Mouse (Mus musculus) midbrain, embryonic 12.5 days (tissue): ENCODE measurements around the gene Sertad1. TPM values are rescaled to one million over a fixed set of nuclear protein-coding genes. Genes with fewer than 3 reads are reported as not detected.
"Not testable (repeated sequence)": the region's sequence is repeated elsewhere in the genome, so short reads cannot be mapped to it uniquely, and the experiment has no call there.

ENCODE experiments used
- ATAC-seq: fragments of 200-750 bp; cut with Nextera tagmentation; 2 replicates; pipeline ENCODE4 v1.8.0; 2017; ENCODE audit warnings: low read depth, moderate TSS enrichment, moderate library complexity; ENCODE audit not compliant: low FRiP score
- H3K27ac ChIP-seq: fragments of 300-500 bp; sonication (generic); replicated peaks from 2 replicates; pipeline ENCODE4 v1.5.1; 2016; ENCODE audit warnings: mild to moderate bottlenecking
- H3K27me3 ChIP-seq: fragments of 300-500 bp; sonication (generic); 2 replicates; pipeline ENCODE4 v1.6.1; 2016; ENCODE audit warnings: mild to moderate bottlenecking
- H3K36me3 ChIP-seq: fragments of 300-500 bp; sonication (generic); 2 replicates; pipeline ENCODE4 v1.6.1; 2016
- H3K4me1 ChIP-seq: fragments of 300-500 bp; sonication (generic); 2 replicates; pipeline ENCODE4 v1.6.1; 2016
- H3K4me2 ChIP-seq: fragments of 300-500 bp; sonication (generic); replicated peaks from 2 replicates; pipeline ENCODE4 v1.6.1; 2016; ENCODE audit warnings: mild to moderate bottlenecking, moderate library complexity
- H3K4me3 ChIP-seq: fragments of 300-500 bp; sonication (generic); 2 replicates; pipeline ENCODE4 v1.5.1; 2016; ENCODE audit warnings: mild to moderate bottlenecking
- H3K9ac ChIP-seq: fragments of 300-500 bp; sonication (generic); replicated peaks from 2 replicates; pipeline ENCODE4 v1.6.1; 2016; ENCODE audit warnings: mild to moderate bottlenecking, moderate library complexity
- H3K9me3 ChIP-seq: fragments of 300-500 bp; sonication (generic); 2 replicates; pipeline ENCODE4 v1.6.1; 2016; ENCODE audit warnings: mild to moderate bottlenecking
- WGBS: fragments of 180-500 bp; shearing (Covaris S2); methylation state at CpG from one replicate; pipeline ENCODE4 v1.1.7; 2016; 5-methylcytosine and 5-hydroxymethylcytosine counted together
- polyA plus RNA-seq: library from polyadenylated mRNA; unstranded; fragments of >200 nt; fragmentation: Nextera tagmentation; extraction: Ambion mirVana; gene quantifications from 2 replicates; pipeline ENCODE4 v1.2.1, GENCODE M21; 2016

Sertad1 gene
- polyA plus RNA-seq, 1 experiment from 2014 or later = 14.4 TPM

DNA sequence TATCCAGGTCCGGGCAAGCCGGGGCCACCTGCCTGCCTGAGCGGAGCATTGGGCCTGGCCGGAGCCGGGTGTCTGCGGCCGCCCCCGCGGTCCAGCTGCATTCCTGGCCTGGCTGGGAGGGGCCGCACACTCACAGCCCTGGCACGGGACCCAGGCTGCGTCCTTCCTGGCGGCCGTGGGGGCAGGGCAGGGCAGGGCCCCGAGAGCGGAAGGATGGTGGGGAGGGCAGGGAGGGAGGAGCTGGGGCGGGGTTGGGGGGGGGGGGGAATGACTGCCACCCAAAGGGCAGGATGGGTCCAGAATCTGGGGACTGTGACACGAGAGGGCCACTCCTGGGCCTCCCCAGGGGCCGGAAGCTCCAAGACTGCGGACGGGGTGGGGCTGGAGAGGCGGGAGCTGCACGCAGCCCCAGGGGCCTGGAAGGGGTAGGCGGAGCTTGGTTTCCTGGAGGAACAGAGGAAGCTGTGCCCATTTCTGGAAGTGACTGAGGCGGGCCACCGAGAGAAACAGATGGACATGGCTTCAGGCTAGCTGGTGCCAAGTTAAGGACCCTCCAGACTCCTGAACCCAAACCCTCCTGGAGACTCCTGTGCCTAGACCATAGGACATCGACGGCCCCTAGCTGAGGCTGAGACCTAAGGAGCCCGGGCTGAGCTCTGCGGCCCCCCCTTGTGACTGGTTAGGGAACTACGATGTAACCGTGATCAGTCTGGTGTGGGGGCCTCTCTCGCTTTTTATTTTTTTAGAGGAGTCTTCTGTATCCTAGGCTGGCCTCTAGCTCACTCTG is 4.0 kb downstream of the Sertad1 start:
- Histone ChIP-seq H3K27me3 (peaks cover 14% of the 10 kb centered on the region), H3K4me3 (peak overlapping the region; percentile 39), H3K9me3 (no peaks in the 10 kb centered on the region), H3K4me2 (peak overlapping the region; percentile 58), H3K9ac (peak overlapping the region; percentile 61), H3K27ac (peak overlapping the region; percentile 46), H3K4me1 (peaks cover 19% of the 10 kb centered on the region), H3K36me3 (no peaks in the 10 kb centered on the region)
- ATAC-seq = peak; percentile 12; the same call in 1 of the 2 replicates
- 1% methylated on average over 33 of the region's 33 CpGs for WGBS

DNA sequence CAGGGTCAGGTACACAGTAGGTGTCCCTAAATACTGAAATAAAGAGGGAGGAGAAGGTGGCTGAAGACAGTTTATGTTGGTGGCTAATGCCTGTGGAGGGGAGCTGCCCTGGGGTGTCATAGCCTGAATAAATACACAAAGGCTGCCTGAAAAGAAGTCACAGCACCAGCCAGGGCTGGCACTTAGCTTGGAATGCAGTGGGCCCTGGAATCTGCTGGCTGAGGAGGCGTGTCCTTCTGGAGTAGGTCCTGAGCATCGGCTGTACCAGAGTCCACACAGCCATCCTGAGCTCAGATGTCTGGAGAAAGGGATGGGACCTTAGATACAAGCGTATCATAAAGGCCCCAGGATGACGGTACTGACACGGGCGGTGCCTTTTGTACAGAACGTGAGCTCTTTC is 5.1 kb downstream of the Sertad1 start:
- no peak overlapping the region for H3K27ac ChIP-seq
- H3K4me2 ChIP-seq = no peak overlapping the region
- no peak overlapping the region for H3K9ac ChIP-seq
- H3K9me3 ChIP-seq = no peaks in the 10 kb centered on the region
- 77% methylated on average over 7 of the region's 7 CpGs for WGBS
- H3K4me3 ChIP-seq = no peak overlapping the region
- peaks cover 14% of the 10 kb centered on the region for H3K27me3 ChIP-seq
- H3K4me1 ChIP-seq = peaks cover 19% of the 10 kb centered on the region
- ATAC-seq = no peak
- no peaks in the 10 kb centered on the region for H3K36me3 ChIP-seq

DNA sequence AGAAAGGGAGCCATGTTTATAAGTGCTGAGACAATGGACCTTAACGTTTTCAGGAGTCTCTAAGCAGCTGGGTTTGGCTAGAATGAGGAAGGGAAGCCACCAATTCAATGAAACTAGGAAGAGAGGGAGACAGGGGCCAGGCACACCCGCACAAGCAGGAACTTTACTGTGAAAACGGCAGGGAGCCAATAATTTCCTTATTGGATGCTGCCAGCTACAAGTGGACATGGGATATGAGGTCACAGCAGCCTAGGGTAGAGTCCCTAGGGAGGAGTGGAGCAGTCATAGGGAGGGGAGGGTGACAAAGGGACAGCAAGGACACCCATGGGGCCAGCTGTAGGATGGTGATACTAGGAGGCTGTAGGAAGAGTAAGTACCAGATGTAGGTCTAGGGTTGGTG is 6.3 kb downstream of the Sertad1 start:
- peaks cover 13% of the 10 kb centered on the region for H3K4me1 ChIP-seq
- peaks cover 14% of the 10 kb centered on the region for H3K27me3 ChIP-seq
- H3K9ac ChIP-seq = no peak overlapping the region
- WGBS = 83% methylated on average over 3 of the region's 3 CpGs
- ATAC-seq = no peak
- H3K9me3 ChIP-seq = no peaks in the 10 kb centered on the region
- no peak overlapping the region for H3K4me3 ChIP-seq
- no peaks in the 10 kb centered on the region for H3K36me3 ChIP-seq
- no peak overlapping the region for H3K4me2 ChIP-seq
- no peak overlapping the region for H3K27ac ChIP-seq

DNA sequence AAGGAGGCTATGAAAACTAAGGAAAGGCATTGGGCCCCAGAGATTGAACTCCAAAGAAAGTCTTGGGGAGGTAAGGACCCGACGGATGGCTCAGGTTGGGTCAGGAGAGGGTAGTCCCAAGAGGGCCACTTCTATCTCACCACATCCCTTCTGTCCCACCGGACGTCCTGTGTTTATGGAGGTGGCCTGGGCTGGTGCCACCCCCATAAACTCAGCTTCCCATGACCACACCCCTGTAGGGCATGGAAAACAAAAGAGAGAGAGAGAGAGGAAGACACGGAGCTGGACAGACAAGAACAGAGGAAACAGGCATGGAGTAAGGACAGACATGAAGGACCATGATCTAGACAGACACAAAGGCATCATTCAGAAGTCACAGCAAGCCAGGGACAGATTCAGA is 6.7 kb downstream of the Sertad1 start:
- peaks cover 14% of the 10 kb centered on the region for H3K27me3 ChIP-seq
- ATAC-seq = no peak
- WGBS = 85% methylated on average over 5 of the region's 5 CpGs
- no peak overlapping the region for H3K4me3 ChIP-seq
- no peaks in the 10 kb centered on the region for H3K36me3 ChIP-seq
- peaks cover 9% of the 10 kb centered on the region for H3K4me1 ChIP-seq
- H3K27ac ChIP-seq = no peak overlapping the region
- H3K4me2 ChIP-seq = no peak overlapping the region
- no peak overlapping the region for H3K9ac ChIP-seq
- no peaks in the 10 kb centered on the region for H3K9me3 ChIP-seq

DNA sequence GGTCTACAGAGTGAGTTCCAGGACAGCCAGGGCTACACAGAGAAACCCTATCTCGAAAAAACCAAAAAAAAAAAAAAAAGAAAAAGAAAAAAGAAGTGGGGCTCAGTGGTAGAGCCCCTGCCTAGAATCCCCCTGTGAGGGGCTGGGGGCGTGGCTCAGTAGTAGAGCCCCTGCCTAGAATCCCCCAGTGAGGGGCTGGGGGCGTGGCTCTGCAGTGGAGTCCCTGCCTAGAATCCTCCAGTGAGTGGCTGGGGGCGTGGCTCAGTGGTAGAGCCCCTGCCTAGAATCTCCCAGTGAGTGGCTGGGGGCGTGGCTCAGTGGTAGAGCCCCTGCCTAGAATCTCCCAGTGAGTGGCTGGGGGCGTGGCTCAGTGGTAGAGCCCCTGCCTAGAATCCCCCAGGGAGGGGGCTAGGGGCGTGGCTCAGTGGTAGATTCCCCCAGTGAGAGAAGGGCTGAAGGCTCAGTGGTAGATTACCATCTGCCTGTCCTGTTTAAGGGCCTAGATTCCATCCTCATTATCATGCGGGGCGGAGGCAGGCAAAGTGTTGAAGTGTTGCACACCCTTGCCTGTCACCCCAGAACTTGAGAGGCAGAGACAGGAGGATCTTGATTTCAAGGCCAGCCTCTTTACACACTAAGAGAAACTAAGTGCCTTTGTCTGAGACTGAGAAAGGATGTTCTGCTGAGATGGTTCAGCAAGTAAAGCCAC is 8.1 kb downstream of the Sertad1 start:
- not testable (repeated sequence) for H3K9ac ChIP-seq, H3K4me2 ChIP-seq, H3K9me3 ChIP-seq, H3K4me3 ChIP-seq, H3K4me1 ChIP-seq, H3K27ac ChIP-seq, ATAC-seq, H3K27me3 ChIP-seq, H3K36me3 ChIP-seq
- 91% methylated on average over 8 of the region's 9 CpGs for WGBS

DNA sequence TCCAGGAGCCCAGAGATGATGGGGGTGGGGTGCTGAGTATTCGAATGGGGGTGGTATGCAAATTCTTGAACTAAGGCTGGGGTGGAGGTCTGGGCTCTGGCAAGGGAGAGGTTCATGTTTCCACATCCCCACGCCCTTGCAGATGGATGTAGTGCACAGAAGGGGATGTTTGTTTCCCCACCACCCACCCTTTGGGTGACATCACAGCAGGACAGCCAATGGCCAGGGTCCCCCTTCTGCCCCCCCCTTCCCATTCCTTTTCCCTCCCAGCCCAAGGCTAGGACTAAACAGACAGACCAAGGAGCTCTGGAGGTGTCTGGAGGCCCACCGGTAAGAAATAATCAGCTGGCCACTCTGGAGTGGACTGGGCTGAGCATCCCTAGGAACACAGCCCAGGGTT is 12.3 kb downstream of the Sertad1 start, which contains the start of gene Prx:
Prx (plus strand) TSS at position 289 of the 400 bp plus-strand sequence.
- WGBS = 62% methylated on average over 3 of the region's 3 CpGs
- H3K9ac ChIP-seq = no peak within 1 kb of the TSS
- no peaks in the 10 kb centered on the region for H3K4me1 ChIP-seq
- no peaks in the 10 kb centered on the region for H3K27me3 ChIP-seq
- H3K36me3 ChIP-seq = no peaks in the 10 kb centered on the region
- H3K27ac ChIP-seq = no peak within 1 kb of the TSS
- no peaks in the 10 kb centered on the region for H3K9me3 ChIP-seq
- no peak for ATAC-seq
- no peak within 1 kb of the TSS for H3K4me2 ChIP-seq
- H3K4me3 ChIP-seq = no peak within 1 kb of the TSS

- WGBS = 73% methylated on average over 4 of the region's 4 CpGs
- Histone ChIP-seq H3K27ac (no peak overlapping the region), H3K9me3 (no peaks in the 10 kb centered on the region), H3K36me3 (no peaks in the 10 kb centered on the region), H3K9ac (no peak overlapping the region), H3K4me3 (no peak overlapping the region), H3K4me2 (no peak overlapping the region), H3K4me1 (peaks cover under 1% of the 10 kb centered on the region; the same call in 1 of the 2 replicates), H3K27me3 (no peaks in the 10 kb centered on the region)
- no peak for ATAC-seq
These were observed 14.9 kb downstream of the Sertad1 start for GRCm38 (mm10) chr7:27501620-27502019.

DNA sequence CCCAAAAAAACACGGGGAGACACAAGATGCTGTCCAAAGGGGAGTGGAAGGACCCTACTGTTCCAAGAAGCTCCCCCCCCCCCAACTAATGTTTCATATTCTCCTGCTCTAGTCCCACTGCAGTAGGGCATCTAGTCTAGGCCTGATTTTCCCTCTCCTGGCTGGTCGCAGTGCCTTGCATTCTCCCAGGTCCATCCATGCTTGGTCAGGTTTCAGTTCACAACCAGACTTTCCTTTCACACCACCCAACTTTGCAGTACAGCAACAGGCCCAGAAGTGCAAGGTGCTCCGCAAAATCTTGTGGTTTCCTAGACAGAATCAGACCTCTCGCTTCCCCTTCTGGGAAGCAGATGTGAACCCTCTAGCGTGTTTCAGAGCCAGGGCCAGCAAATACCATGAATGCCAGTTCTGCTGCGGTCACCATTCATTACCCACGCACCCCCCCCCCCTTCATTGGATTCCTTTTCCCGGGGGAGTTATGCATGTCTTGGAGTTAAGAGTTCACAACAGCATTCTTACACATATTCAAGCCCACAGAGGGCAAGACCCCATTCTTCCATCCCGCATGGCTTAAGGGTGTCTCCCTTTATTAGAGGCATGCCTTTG is 20.2 kb downstream of the Sertad1 start:
- H3K4me1 ChIP-seq = peaks cover 11% of the 10 kb centered on the region
- H3K4me3 ChIP-seq = peak overlapping the region; percentile 52; the same call in 1 of the 2 replicates
- H3K9me3 ChIP-seq = no peaks in the 10 kb centered on the region
- no peak for ATAC-seq
- WGBS = 52% methylated on average over 9 of the region's 9 CpGs
- H3K36me3 ChIP-seq = no peaks in the 10 kb centered on the region
- peak overlapping the region; percentile 60 for H3K4me2 ChIP-seq
- peak overlapping the region; percentile 95 for H3K27ac ChIP-seq
- H3K9ac ChIP-seq = no peak overlapping the region
- no peaks in the 10 kb centered on the region for H3K27me3 ChIP-seq

GRCm38 (mm10) chr7:27507711-27508647 is 21.3 kb downstream of the Sertad1 start:
- ATAC-seq = peak; percentile 90
- Histone ChIP-seq H3K27ac (peak overlapping the region; percentile 95), H3K4me3 (peak overlapping the region; percentile 52), H3K9ac (peak overlapping the region; percentile 60), H3K4me1 (peaks cover 11% of the 10 kb centered on the region), H3K9me3 (no peaks in the 10 kb centered on the region), H3K36me3 (no peaks in the 10 kb centered on the region), H3K27me3 (no peaks in the 10 kb centered on the region), H3K4me2 (peak overlapping the region; percentile 60)
- under 1% methylated on average over 52 of the region's 54 CpGs for WGBS

- Histone ChIP-seq H3K27ac (peak overlapping the region; percentile 95; the same call in 1 of the 2 replicates), H3K9ac (no peak overlapping the region), H3K4me3 (peak overlapping the region; percentile 52), H3K4me1 (peaks cover 11% of the 10 kb centered on the region), H3K36me3 (no peaks in the 10 kb centered on the region), H3K27me3 (no peaks in the 10 kb centered on the region), H3K4me2 (peak overlapping the region; percentile 60), H3K9me3 (no peaks in the 10 kb centered on the region)
- peak; percentile 28 for ATAC-seq
- WGBS = 22% methylated on average over 6 of the region's 6 CpGs
These were observed 21.9 kb downstream of the Sertad1 start for GRCm38 (mm10) chr7:27508648-27509005.

- Histone ChIP-seq H3K27me3 (no peaks in the 10 kb centered on the region), H3K9me3 (no peaks in the 10 kb centered on the region), H3K4me3 (no peak overlapping the region), H3K36me3 (no peaks in the 10 kb centered on the region), H3K4me1 (peaks cover 11% of the 10 kb centered on the region), H3K27ac (no peak overlapping the region), H3K9ac (no peak overlapping the region), H3K4me2 (no peak overlapping the region)
- no peak for ATAC-seq
- 83% methylated on average over 2 of the region's 2 CpGs for WGBS
These were observed 24.1 kb downstream of the Sertad1 start for GRCm38 (mm10) chr7:27510809-27511208.
